Mouse (Mus musculus): ENCODE measurements around the gene Ogfod2. TPM values are rescaled to one million over a fixed set of nuclear protein-coding genes. Genes with fewer than 3 reads are reported as not detected.

Gene Ogfod2
- polyA plus RNA-seq, 1 experiment from 2014 or later, result 15.3 TPM

- Histone ChIP-seq H3K4me2 (replicated peaks; ENCODE audit: low read depth, low read length) (no peak overlapping the region), H3K4me1 (ENCODE audit: control insufficient read depth, insufficient read depth, low read length) (no peaks in the 10 kb centered on the region; the same call in 1 of the 2 replicates), H3K27me3 (ENCODE audit: control insufficient read depth, insufficient read depth, low read length) (no peaks in the 10 kb centered on the region), H3K27ac (ENCODE audit: low read depth, low read length) (no peak overlapping the region), H3K9ac (ENCODE audit: low read depth, low read length) (no peak overlapping the region), H3K36me3 (ENCODE audit: control insufficient read depth, insufficient read depth, low read length) (no peaks in the 10 kb centered on the region), H3K4me3 (ENCODE audit: low read length) (no peak overlapping the region), H3K9me3 (ENCODE audit: control insufficient read depth, low read length) (no peaks in the 10 kb centered on the region)
- 72% methylated on average over 21 of the region's 23 CpGs for WGBS
- ATAC-seq (ENCODE audit: low FRiP score, low TSS enrichment), result no peak
Observed at GRCm38 (mm10) chr5:124089868-124090267, 22.2 kb upstream of the Ogfod2 start.

- Histone ChIP-seq H3K9me3 (ENCODE audit: control insufficient read depth, low read length) (no peaks in the 10 kb centered on the region), H3K27me3 (ENCODE audit: control insufficient read depth, insufficient read depth, low read length) (no peaks in the 10 kb centered on the region), H3K4me2 (replicated peaks; ENCODE audit: low read depth, low read length) (no peak overlapping the region), H3K4me3 (ENCODE audit: low read length) (no peak overlapping the region), H3K9ac (ENCODE audit: low read depth, low read length) (no peak overlapping the region), H3K27ac (ENCODE audit: low read depth, low read length) (no peak overlapping the region), H3K4me1 (ENCODE audit: control insufficient read depth, insufficient read depth, low read length) (peaks cover 9% of the 10 kb centered on the region; the same call in 1 of the 2 replicates), H3K36me3 (ENCODE audit: control insufficient read depth, insufficient read depth, low read length) (no peaks in the 10 kb centered on the region)
- WGBS, result 66% methylated on average over 9 of the region's 9 CpGs
- no peak for ATAC-seq (ENCODE audit: low FRiP score, low TSS enrichment)
Observed at GRCm38 (mm10) chr5:124091951-124092406, 20.1 kb upstream of the Ogfod2 start.

- no peak overlapping the region for H3K4me3 ChIP-seq (ENCODE audit: low read length)
- H3K4me2 ChIP-seq (replicated peaks; ENCODE audit: low read depth, low read length), result no peak overlapping the region
- peaks cover 9% of the 10 kb centered on the region; the same call in 1 of the 2 replicates for H3K4me1 ChIP-seq (ENCODE audit: control insufficient read depth, insufficient read depth, low read length)
- H3K27me3 ChIP-seq (ENCODE audit: control insufficient read depth, insufficient read depth, low read length), result no peaks in the 10 kb centered on the region
- H3K9ac ChIP-seq (ENCODE audit: low read depth, low read length), result no peak overlapping the region
- no peaks in the 10 kb centered on the region for H3K36me3 ChIP-seq (ENCODE audit: control insufficient read depth, insufficient read depth, low read length)
- no peak overlapping the region for H3K27ac ChIP-seq (ENCODE audit: low read depth, low read length)
- ATAC-seq (ENCODE audit: low FRiP score, low TSS enrichment), result no peak
- no peaks in the 10 kb centered on the region for H3K9me3 ChIP-seq (ENCODE audit: control insufficient read depth, low read length)
- 71% methylated on average over 11 of the region's 11 CpGs for WGBS
Observed at GRCm38 (mm10) chr5:124093120-124093794, 18.8 kb upstream of the Ogfod2 start.

- Histone ChIP-seq H3K9me3 (ENCODE audit: control insufficient read depth, low read length) (no peaks in the 10 kb centered on the region), H3K4me3 (ENCODE audit: low read length) (no peak overlapping the region), H3K36me3 (ENCODE audit: control insufficient read depth, insufficient read depth, low read length) (no peaks in the 10 kb centered on the region), H3K4me1 (ENCODE audit: control insufficient read depth, insufficient read depth, low read length) (peaks cover 9% of the 10 kb centered on the region; the same call in 1 of the 2 replicates), H3K27ac (ENCODE audit: low read depth, low read length) (no peak overlapping the region), H3K9ac (ENCODE audit: low read depth, low read length) (no peak overlapping the region), H3K4me2 (replicated peaks; ENCODE audit: low read depth, low read length) (no peak overlapping the region), H3K27me3 (ENCODE audit: control insufficient read depth, insufficient read depth, low read length) (no peaks in the 10 kb centered on the region)
- 87% methylated on average over 12 of the region's 12 CpGs for WGBS
- no peak for ATAC-seq (ENCODE audit: low FRiP score, low TSS enrichment)
Observed at GRCm38 (mm10) chr5:124093852-124094604, 18.1 kb upstream of the Ogfod2 start.

GRCm38 (mm10) chr5:124095077-124095581 is 17.0 kb upstream of the Ogfod2 start:
- Histone ChIP-seq H3K27ac (ENCODE audit: low read depth, low read length) (no peak overlapping the region), H3K9ac (ENCODE audit: low read depth, low read length) (peak overlapping the region; percentile 57), H3K36me3 (ENCODE audit: control insufficient read depth, insufficient read depth, low read length) (no peaks in the 10 kb centered on the region), H3K4me1 (ENCODE audit: control insufficient read depth, insufficient read depth, low read length) (peaks cover 9% of the 10 kb centered on the region; the same call in 1 of the 2 replicates), H3K27me3 (ENCODE audit: control insufficient read depth, insufficient read depth, low read length) (no peaks in the 10 kb centered on the region), H3K9me3 (ENCODE audit: control insufficient read depth, low read length) (no peaks in the 10 kb centered on the region), H3K4me2 (replicated peaks; ENCODE audit: low read depth, low read length) (peak overlapping the region; percentile 94), H3K4me3 (ENCODE audit: low read length) (peak overlapping the region; percentile 44)
- WGBS, result 12% methylated on average over 19 of the region's 19 CpGs
- peak; percentile 56 for ATAC-seq (ENCODE audit: low FRiP score, low TSS enrichment)

- peak within 1 kb of the TSS; percentile 57 for H3K9ac ChIP-seq (ENCODE audit: low read depth, low read length)
- peak; percentile 79 for ATAC-seq (ENCODE audit: low FRiP score, low TSS enrichment)
Observed at GRCm38 (mm10) chr5:124095596-124096232, 16.4 kb upstream of the Ogfod2 start, which contains the start of gene Abcb9. Gene Abcb9, minus strand, starts transcription at chr5:124095798.

GRCm38 (mm10) chr5:124098923-124099322 is 13.2 kb upstream of the Ogfod2 start:
- no peaks in the 10 kb centered on the region for H3K27me3 ChIP-seq (ENCODE audit: control insufficient read depth, insufficient read depth, low read length)
- no peak overlapping the region for H3K4me2 ChIP-seq (replicated peaks; ENCODE audit: low read depth, low read length)
- H3K36me3 ChIP-seq (ENCODE audit: control insufficient read depth, insufficient read depth, low read length), result no peaks in the 10 kb centered on the region
- 88% methylated on average over 2 of the region's 2 CpGs for WGBS
- H3K27ac ChIP-seq (ENCODE audit: low read depth, low read length), result no peak overlapping the region
- no peak overlapping the region for H3K4me3 ChIP-seq (ENCODE audit: low read length)
- no peaks in the 10 kb centered on the region for H3K9me3 ChIP-seq (ENCODE audit: control insufficient read depth, low read length)
- H3K9ac ChIP-seq (ENCODE audit: low read depth, low read length), result no peak overlapping the region
- no peak for ATAC-seq (ENCODE audit: low FRiP score, low TSS enrichment)
- H3K4me1 ChIP-seq (ENCODE audit: control insufficient read depth, insufficient read depth, low read length), result peaks cover 9% of the 10 kb centered on the region; the same call in 1 of the 2 replicates

More at GRCm38 (mm10) chr5:124095596-124096232, 16.4 kb upstream of the Ogfod2 start, which contains the start of gene Abcb9:
- Histone ChIP-seq H3K4me3 (ENCODE audit: low read length) (peak within 1 kb of the TSS; percentile 44), H3K36me3 (ENCODE audit: control insufficient read depth, insufficient read depth, low read length) (no peaks in the 10 kb centered on the region), H3K27ac (ENCODE audit: low read depth, low read length) (no peak within 1 kb of the TSS), H3K4me1 (ENCODE audit: control insufficient read depth, insufficient read depth, low read length) (peaks cover 9% of the 10 kb centered on the region; the same call in 1 of the 2 replicates), H3K4me2 (replicated peaks; ENCODE audit: low read depth, low read length) (peak within 1 kb of the TSS; percentile 94), H3K27me3 (ENCODE audit: control insufficient read depth, insufficient read depth, low read length) (no peaks in the 10 kb centered on the region), H3K9me3 (ENCODE audit: control insufficient read depth, low read length) (no peaks in the 10 kb centered on the region)
- 1% methylated on average over 42 of the region's 42 CpGs for WGBS

- Histone ChIP-seq H3K36me3 (ENCODE audit: control insufficient read depth, insufficient read depth, low read length) (no peaks in the 10 kb centered on the region), H3K4me3 (ENCODE audit: low read length) (no peak overlapping the region), H3K27ac (ENCODE audit: low read depth, low read length) (no peak overlapping the region), H3K4me1 (ENCODE audit: control insufficient read depth, insufficient read depth, low read length) (peaks cover 4% of the 10 kb centered on the region; the same call in 1 of the 2 replicates), H3K9ac (ENCODE audit: low read depth, low read length) (no peak overlapping the region), H3K4me2 (replicated peaks; ENCODE audit: low read depth, low read length) (no peak overlapping the region), H3K27me3 (ENCODE audit: control insufficient read depth, insufficient read depth, low read length) (no peaks in the 10 kb centered on the region), H3K9me3 (ENCODE audit: control insufficient read depth, low read length) (no peaks in the 10 kb centered on the region)
- ATAC-seq (ENCODE audit: low FRiP score, low TSS enrichment), result no peak
- WGBS, result 85% methylated on average over 11 of the region's 11 CpGs
Observed at GRCm38 (mm10) chr5:124100128-124101044, 11.7 kb upstream of the Ogfod2 start.
